Mouse (Mus musculus) heart, embryonic 16.5 days (tissue): ENCODE results near the gene Fosl2. TPM values are rescaled to one million over a fixed set of nuclear protein-coding genes. Genes with fewer than 3 reads are reported as not detected.
"Not testable (repeated sequence)": the region's sequence is repeated elsewhere in the genome, so short reads cannot be mapped to it uniquely, and the experiment has no call there.

Source experiments
- ATAC-seq: fragments of 200-750 bp; cut with Nextera tagmentation; replicated peaks from 2 replicates; pipeline ENCODE4 v1.8.0; 2017; ENCODE audit warnings: moderate number of reproducible peaks; ENCODE audit not compliant: insufficient read depth, low FRiP score; ENCODE audit errors: extremely low read depth
- H3K27ac ChIP-seq: fragments of 300-500 bp; sonication (generic); 2 replicates; pipeline ENCODE4 v1.5.1; 2014; ENCODE audit warnings: mild to moderate bottlenecking, low read length, control low read depth, moderate library complexity
- H3K27me3 ChIP-seq: fragments of 300-500 bp; sonication (generic); 2 replicates; pipeline ENCODE4 v1.6.1; 2014; ENCODE audit warnings: low read length, mixed read lengths; ENCODE audit not compliant: control insufficient read depth, insufficient read depth
- H3K36me3 ChIP-seq: fragments of 300-500 bp; sonication (generic); 2 replicates; pipeline ENCODE4 v1.6.1; 2014; ENCODE audit not compliant: control insufficient read depth, insufficient read depth
- H3K4me1 ChIP-seq: fragments of 300-500 bp; sonication (generic); 2 replicates; pipeline ENCODE4 v1.6.1; 2014; ENCODE audit warnings: low read length, mixed read lengths; ENCODE audit not compliant: control insufficient read depth, insufficient read depth
- H3K4me2 ChIP-seq: fragments of 300-500 bp; sonication (generic); 2 replicates; pipeline ENCODE4 v1.6.1; 2014; ENCODE audit warnings: low read depth, mild to moderate bottlenecking, control low read depth, low read length
- H3K4me3 ChIP-seq: fragments of 300-500 bp; sonication (generic); 2 replicates; pipeline ENCODE4 v1.5.1; 2014; ENCODE audit warnings: mild to moderate bottlenecking, control low read depth, low read length
- H3K9ac ChIP-seq: fragments of 300-500 bp; sonication (generic); 2 replicates; pipeline ENCODE4 v1.6.1; 2014; ENCODE audit warnings: low read length, control low read depth
- H3K9me3 ChIP-seq: fragments of 300-500 bp; sonication (generic); replicated peaks from 2 replicates; pipeline ENCODE4 v1.6.1; 2016; ENCODE audit warnings: low read length; ENCODE audit not compliant: control insufficient read depth
- WGBS: fragments of 180-500 bp; shearing (Covaris S2); extraction: QIAGEN DNeasy Blood & Tissue Kit; methylation state at CpG from one replicate; pipeline ENCODE4 v1.1.7; 2014; 5-methylcytosine and 5-hydroxymethylcytosine counted together
- polyA plus RNA-seq: library from polyadenylated mRNA; unstranded; fragments of >200 nt; fragmentation: Nextera tagmentation; extraction: Ambion mirVana; gene quantifications from 2 replicates; pipeline ENCODE4 v1.2.1, GENCODE M21; 2015

Fosl2 gene
- polyA plus RNA-seq, 1 experiment from 2014 or later, result 2.4 TPM

DNA sequence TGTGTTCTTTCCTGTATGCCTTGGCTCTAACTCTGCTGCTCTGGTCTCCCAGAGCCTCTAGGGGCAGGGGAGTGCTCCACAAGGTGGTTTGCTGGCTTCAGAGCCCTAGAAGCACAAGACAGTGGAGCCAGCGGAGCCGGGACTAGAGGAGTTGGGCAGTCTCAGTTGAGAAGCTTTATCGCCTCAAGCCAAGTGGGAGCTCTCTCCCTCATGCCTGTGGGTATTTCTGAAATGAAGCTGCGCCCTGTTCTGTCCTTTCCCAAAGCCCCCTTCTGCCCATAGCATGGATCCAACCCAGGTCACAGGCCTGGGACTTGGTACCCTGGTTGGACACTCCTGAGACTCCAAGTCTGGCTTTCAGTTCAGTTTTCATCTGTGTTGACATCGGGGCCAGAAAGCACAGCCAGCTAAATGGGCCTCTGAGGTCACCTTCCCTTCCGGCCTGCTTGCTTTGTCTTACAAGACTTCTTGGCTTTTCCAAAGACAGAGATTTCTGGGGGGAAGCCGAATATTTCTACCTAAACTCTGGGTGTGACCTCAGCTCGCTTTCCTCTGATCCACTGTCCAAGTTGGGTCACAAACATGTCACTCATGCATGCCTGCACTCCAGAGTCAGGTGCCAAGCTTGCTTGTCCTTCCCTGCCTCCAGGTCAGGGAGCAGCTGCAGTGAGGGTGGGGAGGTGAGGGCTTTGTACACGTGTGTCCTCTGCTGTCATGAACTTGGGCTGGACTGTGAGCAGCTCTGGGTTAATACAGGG is 19.5 kb downstream of the Fosl2 start:
- no peaks in the 10 kb centered on the region for H3K27me3 ChIP-seq
- H3K4me2 ChIP-seq, result no peak overlapping the region
- H3K36me3 ChIP-seq, result peaks cover 36% of the 10 kb centered on the region
- 0 out of 2 replicates have a peak overlapping the region, but pooled peaks have one; percentile 9 for H3K27ac ChIP-seq
- H3K4me1 ChIP-seq, result peaks cover 6% of the 10 kb centered on the region; the same call in 1 of the 2 replicates
- H3K4me3 ChIP-seq, result no peak overlapping the region
- H3K9me3 ChIP-seq, result no peaks in the 10 kb centered on the region
- no peak for ATAC-seq
- H3K9ac ChIP-seq, result no peak overlapping the region
- 74% methylated on average over 9 of the region's 9 CpGs for WGBS

- no peak overlapping the region for H3K4me3 ChIP-seq
- peaks cover 11% of the 10 kb centered on the region for H3K4me1 ChIP-seq
- no peak overlapping the region for H3K9ac ChIP-seq
- no peaks in the 10 kb centered on the region for H3K27me3 ChIP-seq
- ATAC-seq, result no peak
- H3K9me3 ChIP-seq, result no peaks in the 10 kb centered on the region
- H3K27ac ChIP-seq, result no peak overlapping the region
- peaks cover 29% of the 10 kb centered on the region for H3K36me3 ChIP-seq
- H3K4me2 ChIP-seq, result no peak overlapping the region
- 80% methylated on average over 3 of the region's 3 CpGs for WGBS
Measured at GRCm38 (mm10) chr5:32155927-32156326, 20.3 kb downstream of the Fosl2 start.

- H3K4me3 ChIP-seq, result no peak overlapping the region
- ATAC-seq, result no peak
- H3K27ac ChIP-seq, result no peak overlapping the region
- no peaks in the 10 kb centered on the region for H3K36me3 ChIP-seq
- peaks cover 8% of the 10 kb centered on the region for H3K4me1 ChIP-seq
- no peak overlapping the region for H3K9ac ChIP-seq
- no peak overlapping the region for H3K4me2 ChIP-seq
- 66% methylated on average over 3 of the region's 3 CpGs for WGBS
- no peaks in the 10 kb centered on the region for H3K27me3 ChIP-seq
- H3K9me3 ChIP-seq, result no peaks in the 10 kb centered on the region
Measured at GRCm38 (mm10) chr5:32163478-32164043, 28.0 kb downstream of the Fosl2 start.

DNA sequence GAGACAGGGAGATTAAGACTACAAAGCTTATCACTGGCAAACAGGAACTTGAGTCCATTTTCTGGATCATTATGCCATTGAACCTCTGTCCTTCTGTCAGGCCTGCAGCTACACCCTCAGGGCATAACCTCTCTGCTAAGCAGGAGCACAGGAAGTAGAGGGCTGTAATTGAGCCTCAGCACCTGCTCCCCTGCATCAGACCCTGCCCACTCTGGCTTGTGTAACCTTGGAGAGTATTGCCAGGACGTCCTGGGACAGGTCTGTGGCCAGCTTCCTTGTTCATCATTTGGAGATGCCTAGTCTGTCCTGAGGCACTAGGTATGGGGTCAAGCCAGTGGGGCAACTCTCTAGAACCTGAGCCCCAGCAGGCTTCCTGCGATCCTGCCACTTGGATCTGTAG is 36.6 kb downstream of the Fosl2 start:
- H3K4me3 ChIP-seq, result no peak overlapping the region
- no peaks in the 10 kb centered on the region for H3K9me3 ChIP-seq
- no peak overlapping the region for H3K27ac ChIP-seq
- no peak overlapping the region for H3K4me2 ChIP-seq
- 62% methylated on average over 2 of the region's 2 CpGs for WGBS
- H3K9ac ChIP-seq, result no peak overlapping the region
- no peaks in the 10 kb centered on the region for H3K27me3 ChIP-seq
- no peaks in the 10 kb centered on the region for H3K4me1 ChIP-seq
- no peaks in the 10 kb centered on the region for H3K36me3 ChIP-seq
- no peak for ATAC-seq

DNA sequence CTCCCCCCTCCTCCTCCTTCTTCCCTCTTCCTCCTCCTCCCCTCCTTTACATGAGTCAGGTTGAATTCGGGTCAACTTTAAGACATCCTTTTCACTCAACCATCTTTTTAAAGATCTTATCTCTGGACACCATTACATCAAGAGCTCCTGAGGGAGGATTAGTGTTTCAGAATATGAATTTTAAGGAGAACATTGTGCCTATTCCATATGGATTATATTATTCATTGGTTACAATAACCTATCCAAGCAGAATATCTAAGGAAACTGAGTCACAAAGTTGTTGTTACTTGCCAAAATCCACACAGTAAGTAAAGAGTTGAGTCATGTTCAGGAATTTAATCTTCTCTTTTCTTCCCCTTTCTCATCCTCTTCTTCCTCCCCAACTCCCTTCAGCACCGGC is 41.2 kb downstream of the Fosl2 start:
- Histone ChIP-seq H3K27me3 (no peaks in the 10 kb centered on the region), H3K4me1 (no peaks in the 10 kb centered on the region), H3K4me3 (no peak overlapping the region), H3K9ac (no peak overlapping the region), H3K9me3 (no peaks in the 10 kb centered on the region), H3K4me2 (no peak overlapping the region), H3K27ac (no peak overlapping the region), H3K36me3 (no peaks in the 10 kb centered on the region)
- 68% methylated on average over 2 of the region's 2 CpGs for WGBS
- no peak for ATAC-seq

- H3K36me3 ChIP-seq, result no peaks in the 10 kb centered on the region
- H3K27me3 ChIP-seq, result no peaks in the 10 kb centered on the region
- no peak overlapping the region for H3K9ac ChIP-seq
- H3K9me3 ChIP-seq, result no peaks in the 10 kb centered on the region
- WGBS, result 66% methylated on average over 4 of the region's 4 CpGs
- H3K4me1 ChIP-seq, result no peaks in the 10 kb centered on the region
- H3K4me3 ChIP-seq, result no peak overlapping the region
- no peak overlapping the region for H3K4me2 ChIP-seq
- no peak for ATAC-seq
- no peak overlapping the region for H3K27ac ChIP-seq
Measured at GRCm38 (mm10) chr5:32177737-32178136, 42.1 kb downstream of the Fosl2 start.

- WGBS, result 78% methylated on average over 5 of the region's 6 CpGs
- not testable (repeated sequence) for H3K9me3 ChIP-seq, H3K27ac ChIP-seq, H3K4me2 ChIP-seq, H3K36me3 ChIP-seq, H3K4me1 ChIP-seq, H3K27me3 ChIP-seq, H3K4me3 ChIP-seq, ATAC-seq, H3K9ac ChIP-seq
Measured at GRCm38 (mm10) chr5:32178720-32179119, 43.1 kb downstream of the Fosl2 start.

DNA sequence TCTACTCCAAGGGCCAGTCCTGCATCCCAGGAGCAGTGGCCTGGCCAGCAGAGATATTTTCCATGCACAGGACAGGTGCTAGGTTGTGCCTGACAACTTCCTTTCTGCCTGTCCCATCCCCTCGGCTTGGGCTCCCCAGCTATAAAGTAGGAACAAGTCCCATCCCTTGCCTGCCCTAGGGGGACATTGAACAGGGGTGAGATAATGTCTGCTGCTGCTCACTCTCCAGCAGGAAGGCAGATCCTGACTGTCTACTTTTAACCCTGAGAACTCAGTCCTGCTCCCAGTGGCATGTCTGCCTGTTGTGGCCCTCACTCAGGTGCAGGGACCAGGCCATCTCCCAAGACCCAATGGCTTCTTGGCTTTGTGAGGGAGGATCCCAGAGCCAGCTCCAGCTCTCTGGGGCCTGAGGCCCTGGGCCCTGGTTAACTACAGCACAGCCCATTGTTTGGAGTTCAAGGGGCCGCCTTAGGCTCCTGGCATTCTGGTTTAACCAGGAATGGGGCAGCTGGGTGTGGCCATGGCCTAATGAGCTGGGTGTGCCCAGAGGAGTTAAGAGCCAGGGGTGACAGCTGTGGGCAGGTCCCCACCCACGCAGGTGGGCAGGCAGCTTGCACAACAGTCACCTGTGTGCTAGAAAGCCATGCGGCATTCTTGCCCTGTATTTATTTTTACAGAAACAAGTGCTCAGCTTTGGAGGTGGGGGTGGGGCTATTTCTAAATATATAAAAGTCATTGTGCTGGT is 47.5 kb downstream of the Fosl2 start:
- Histone ChIP-seq H3K27ac (no peak overlapping the region), H3K27me3 (no peaks in the 10 kb centered on the region), H3K4me2 (no peak overlapping the region), H3K4me3 (no peak overlapping the region), H3K36me3 (no peaks in the 10 kb centered on the region), H3K9me3 (no peaks in the 10 kb centered on the region), H3K4me1 (peaks cover 5% of the 10 kb centered on the region; the same call in 1 of the 2 replicates), H3K9ac (no peak overlapping the region)
- WGBS, result 51% methylated on average over 4 of the region's 4 CpGs
- no peak for ATAC-seq

DNA sequence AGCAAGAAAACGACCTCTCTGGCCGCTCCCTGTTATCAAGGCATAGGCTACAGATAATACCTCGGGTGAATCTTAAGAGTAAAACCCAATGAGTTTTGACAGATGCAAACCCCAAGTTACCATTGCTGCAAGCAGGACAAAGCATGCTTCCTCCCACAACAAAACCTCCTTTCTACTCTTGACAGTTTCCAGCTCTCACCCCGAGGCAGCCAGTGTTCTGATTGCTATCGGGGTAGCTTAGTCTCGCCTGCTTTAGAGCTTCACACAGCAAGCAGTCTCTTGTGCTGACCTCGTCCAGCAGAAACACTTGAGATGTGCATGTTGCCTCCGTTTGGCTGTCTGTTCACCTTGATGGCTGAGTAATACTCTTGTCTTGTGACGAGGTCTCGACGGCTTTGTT is 52.1 kb downstream of the Fosl2 start:
- Histone ChIP-seq H3K4me3 (no peak overlapping the region), H3K27ac (no peak overlapping the region), H3K9ac (0 out of 2 replicates have a peak overlapping the region, but pooled peaks have one; percentile 12), H3K9me3 (no peaks in the 10 kb centered on the region), H3K4me1 (peaks cover 5% of the 10 kb centered on the region; the same call in 1 of the 2 replicates), H3K27me3 (no peaks in the 10 kb centered on the region), H3K4me2 (no peak overlapping the region), H3K36me3 (no peaks in the 10 kb centered on the region)
- 32% methylated on average over 11 of the region's 11 CpGs for WGBS
- no peak for ATAC-seq
